Mouse (Mus musculus) lung, postnatal 0 days (tissue): ENCODE data around the gene Ano4.

Source experiments
- CTCF ChIP-seq: IDR thresholded peaks from 2 replicates; pipeline ENCODE4 v1.5.1; 2016; ENCODE audit warnings: antibody characterized with exemption, mild to moderate bottlenecking
- EP300 ChIP-seq: IDR thresholded peaks from 2 replicates; pipeline ENCODE4 v1.6.1; 2016; ENCODE audit warnings: antibody characterized with exemption, mild to moderate bottlenecking, control low read depth

- TF ChIP-seq EP300 (no peak), CTCF (no peak)
Measured at GRCm38 (mm10) chr10:89155502-89155901, 189.1 kb downstream of the Ano4 start.
